Mouse (Mus musculus) cerebellum, adult 2 months (tissue): ENCODE measurements around the gene Anks1b.

ENCODE experiments used
- CTCF ChIP-seq: fragments of 200-500 bp; IDR thresholded peaks from 2 replicates; pipeline ENCODE4 v1.5.1; 2011; ENCODE audit warnings: low read depth, mild to moderate bottlenecking, control low read depth, low read length, moderate library complexity, borderline replicate concordance; ENCODE audit not compliant: insufficient read depth
- POLR2A ChIP-seq: fragments of 200-500 bp; IDR thresholded peaks from 2 replicates; pipeline ENCODE4 v1.6.1; 2011; ENCODE audit warnings: low read length, control low read depth, borderline replicate concordance; ENCODE audit not compliant: insufficient read depth

GRCm38 (mm10) chr10:89974361-89974760, 101.1 kb downstream of the Anks1b start:
- no peak for TF ChIP-seq CTCF
- TF ChIP-seq POLR2A: no peak
